Mouse (Mus musculus): ENCODE measurements around the gene Arl16. TPM values are rescaled to one million over a fixed set of nuclear protein-coding genes. Genes with fewer than 3 reads are reported as not detected.

The Arl16 gene
- total and polyA plus RNA-seq, 3 experiments, result 20.0 to 20.8 TPM; not detected in 1

DNA sequence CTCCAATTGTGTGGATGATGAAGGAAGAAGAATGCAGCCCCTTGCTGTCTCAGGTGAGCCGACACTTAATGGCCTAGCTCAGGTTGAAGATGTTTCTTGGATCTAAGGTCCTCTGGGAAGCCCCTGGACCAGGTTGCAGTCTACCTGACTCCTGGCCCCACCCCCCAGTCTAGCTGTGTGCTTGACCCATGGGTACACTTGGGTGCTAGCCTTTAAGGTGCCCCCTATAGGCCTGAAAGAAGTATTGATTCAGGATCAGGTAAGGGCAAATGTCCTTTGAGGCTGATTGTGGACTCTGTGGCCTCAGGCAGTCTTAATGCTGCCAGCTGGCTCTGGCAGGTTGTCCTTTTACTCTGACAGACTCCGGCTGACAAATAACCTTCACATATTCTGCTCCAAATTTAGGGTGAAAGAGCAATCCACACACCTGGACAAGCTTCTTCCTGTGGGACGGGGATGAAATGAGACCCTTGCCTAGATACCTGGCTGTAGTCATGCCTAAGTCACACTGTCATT, 24.6 kb downstream of the Arl16 start:
- Histone ChIP-seq H3K4me3 (ENCODE audit: control insufficient read depth in 1 of 2, insufficient read depth in 1 of 2, low read depth in 2 of 2, low read length in 2 of 2) (no peak overlapping the region), H3K36me3 (ENCODE audit: control insufficient read depth in 1 of 2, insufficient read depth in 2 of 2, low read length in 2 of 2) (peaks cover 0 to 18% of the 10 kb centered on the region in 2 experiments; a peak in 2 of 4 replicates), H3K9me3 (replicated peaks; ENCODE audit: insufficient read depth, low read length) (no peaks in the 10 kb centered on the region), H3K79me2 (ENCODE audit: control insufficient read depth, insufficient read depth, low read length, poor library complexity) (no peaks in the 10 kb centered on the region), H3K27ac (ENCODE audit: control insufficient read depth, low read depth, low read length) (no peak overlapping the region), H3K4me1 (ENCODE audit: control insufficient read depth in 1 of 2, insufficient read depth in 2 of 2, low read length in 2 of 2) (peaks cover 16 to 25% of the 10 kb centered on the region in 2 experiments), H3K27me3 (ENCODE audit: control insufficient read depth in 1 of 2, insufficient read depth in 2 of 2, low read length in 2 of 2) (no peaks in the 10 kb centered on the region), H3K9ac (ENCODE audit: control insufficient read depth, low read depth, low read length, poor library complexity, severe bottlenecking) (no peak overlapping the region)
- no peak for DNase-seq (ENCODE audit: low read depth, low spot score)
- TF ChIP-seq CTCF (IDR thresholded peaks at IDR 0.05 in 2 of 3, conservative IDR thresholded peaks at IDR 0.05 in 1 of 3; ENCODE audit: control insufficient read depth in 1 of 3, insufficient read depth in 1 of 3, low read depth in 2 of 3, low read length in 3 of 3, poor library complexity in 1 of 3, severe bottlenecking in 1 of 3) (peak in 1 of 3 experiments; percentile 18; a peak in 1 of 6 replicates), MAZ (IDR thresholded peaks at IDR 0.05; ENCODE audit: low read depth, low read length) (no peak)

DNA sequence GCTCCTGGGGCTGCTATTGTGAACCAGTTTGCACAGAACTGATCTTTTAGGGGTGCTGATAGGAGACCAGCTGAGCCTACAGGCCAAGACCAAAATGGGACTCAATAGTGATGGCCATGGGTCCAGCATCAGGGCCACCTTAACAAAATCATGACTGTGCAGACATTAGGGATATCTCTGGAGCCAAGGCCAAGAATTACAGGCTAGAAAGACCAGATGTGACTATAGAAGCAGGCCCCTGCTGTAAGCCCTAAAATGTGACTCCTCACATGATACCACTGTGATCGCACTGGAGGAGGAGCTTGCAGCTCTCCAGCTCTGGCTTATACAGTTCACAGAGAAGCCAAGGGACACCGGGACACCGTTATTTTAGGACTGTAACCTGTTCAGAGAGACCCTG, 25.1 kb downstream of the Arl16 start, which contains the start of gene Tspan10:
Tspan10 (plus strand) TSS at position 301 of the 400 bp plus-strand sequence.
- H3K4me3 ChIP-seq (ENCODE audit: control insufficient read depth in 1 of 2, insufficient read depth in 1 of 2, low read depth in 2 of 2, low read length in 2 of 2), result no peak within 1 kb of the TSS
- H3K9me3 ChIP-seq (replicated peaks; ENCODE audit: insufficient read depth, low read length), result no peaks in the 10 kb centered on the region
- peaks cover 0 to 18% of the 10 kb centered on the region in 2 experiments; a peak in 2 of 4 replicates for H3K36me3 ChIP-seq (ENCODE audit: control insufficient read depth in 1 of 2, insufficient read depth in 2 of 2, low read length in 2 of 2)
- no peak for TF ChIP-seq MYB (IDR thresholded peaks at IDR 0.05; ENCODE audit: low read depth, low read length)
- TF ChIP-seq UBTF (IDR thresholded peaks at IDR 0.05; ENCODE audit: borderline replicate concordance, insufficient read depth, low read depth, low read length), result no peak
- TF ChIP-seq SIN3A (IDR thresholded peaks at IDR 0.05; ENCODE audit: low read length), result no peak
- TF ChIP-seq ETS1 (IDR thresholded peaks at IDR 0.05; ENCODE audit: low read depth, low read length), result no peak
- no peak for TF ChIP-seq SMC3 (IDR thresholded peaks at IDR 0.05; ENCODE audit: low read depth, low read length)
- TF ChIP-seq MAZ (IDR thresholded peaks at IDR 0.05; ENCODE audit: low read depth, low read length), result no peak
- TF ChIP-seq ZMIZ1 (IDR thresholded peaks at IDR 0.05; ENCODE audit: low read depth, low read length), result no peak
- no peak for TF ChIP-seq MAFK (IDR thresholded peaks at IDR 0.05; ENCODE audit: borderline replicate concordance, low read depth, low read length)
- no peak for TF ChIP-seq ELF1 (IDR thresholded peaks at IDR 0.05; ENCODE audit: low read depth, low read length)
- TF ChIP-seq KAT2A (conservative IDR thresholded peaks at IDR 0.05; ENCODE audit: low read depth, low read length), result no peak
- no peak for TF ChIP-seq MAX (IDR thresholded peaks at IDR 0.05; ENCODE audit: low read length)
- H3K27me3 ChIP-seq (ENCODE audit: control insufficient read depth in 1 of 2, insufficient read depth in 2 of 2, low read length in 2 of 2), result no peaks in the 10 kb centered on the region
- peaks cover 16 to 25% of the 10 kb centered on the region in 2 experiments for H3K4me1 ChIP-seq (ENCODE audit: control insufficient read depth in 1 of 2, insufficient read depth in 2 of 2, low read length in 2 of 2)
- no peak within 1 kb of the TSS for H3K27ac ChIP-seq (ENCODE audit: control insufficient read depth, low read depth, low read length)
- DNase-seq (ENCODE audit: low read depth, low spot score), result no peak
- H3K9ac ChIP-seq (ENCODE audit: control insufficient read depth, low read depth, low read length, poor library complexity, severe bottlenecking), result no peak within 1 kb of the TSS
- peaks cover 4% of the 10 kb centered on the region for H3K79me2 ChIP-seq (ENCODE audit: control insufficient read depth, insufficient read depth, low read length, poor library complexity)

DNA sequence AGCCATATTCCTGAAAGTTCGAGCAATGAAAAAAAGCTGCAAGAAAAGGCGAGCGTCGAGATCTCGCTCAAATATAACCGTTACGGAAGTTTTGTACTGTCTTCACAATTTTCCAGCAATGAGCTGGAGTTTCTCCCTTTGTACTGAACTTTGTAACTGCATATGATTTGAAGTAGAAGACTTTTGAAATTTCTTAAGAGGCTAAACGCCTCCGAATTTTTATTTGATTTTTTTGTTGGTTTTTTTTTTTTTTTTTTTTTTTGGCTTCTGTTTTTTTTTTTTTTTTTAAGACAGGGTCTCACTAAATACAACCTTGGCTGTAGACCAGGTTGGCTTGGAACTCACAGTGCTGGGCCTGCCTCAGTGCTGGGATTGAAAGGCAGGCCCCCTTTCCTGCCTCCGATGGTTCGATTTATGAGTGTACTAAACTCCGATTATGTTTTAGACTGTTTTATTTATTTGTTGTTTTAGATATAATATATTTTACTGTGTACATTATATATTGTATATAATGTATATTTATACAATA, 29.5 kb downstream of the Arl16 start:
- peak overlapping the region; percentile 82 to 100 for H3K4me3 ChIP-seq (ENCODE audit: control insufficient read depth in 1 of 2, insufficient read depth in 1 of 2, low read depth in 2 of 2, low read length in 2 of 2)
- no peak for DNase-seq (ENCODE audit: low read depth, low spot score)
- H3K27ac ChIP-seq (ENCODE audit: control insufficient read depth, low read depth, low read length), result peak overlapping the region; percentile 84
- H3K36me3 ChIP-seq (ENCODE audit: control insufficient read depth in 1 of 2, insufficient read depth in 2 of 2, low read length in 2 of 2), result peaks cover 15 to 18% of the 10 kb centered on the region in 2 experiments
- no peaks in the 10 kb centered on the region for H3K9me3 ChIP-seq (replicated peaks; ENCODE audit: insufficient read depth, low read length)
- H3K9ac ChIP-seq (ENCODE audit: control insufficient read depth, low read depth, low read length, poor library complexity, severe bottlenecking), result peak overlapping the region; percentile 93
- peaks cover 6 to 12% of the 10 kb centered on the region in 2 experiments for H3K4me1 ChIP-seq (ENCODE audit: control insufficient read depth in 1 of 2, insufficient read depth in 2 of 2, low read length in 2 of 2)
- no peaks in the 10 kb centered on the region for H3K27me3 ChIP-seq (ENCODE audit: control insufficient read depth in 1 of 2, insufficient read depth in 2 of 2, low read length in 2 of 2)
- H3K79me2 ChIP-seq (ENCODE audit: control insufficient read depth, insufficient read depth, low read length, poor library complexity), result peaks cover 37% of the 10 kb centered on the region
- TF ChIP-seq BHLHE40 (IDR thresholded peaks at IDR 0.05; ENCODE audit: borderline replicate concordance, low read depth, low read length), result no peak
- TF ChIP-seq MXI1 (IDR thresholded peaks at IDR 0.05; ENCODE audit: low read depth, low read length), result no peak
- no peak for TF ChIP-seq MAZ (IDR thresholded peaks at IDR 0.05; ENCODE audit: low read depth, low read length)
- no peak for TF ChIP-seq MYC (IDR thresholded peaks at IDR 0.05; ENCODE audit: low read depth, low read length)
- 0 out of 2 replicates have a peak, but pooled peaks have one; percentile 2 for TF ChIP-seq POLR2AphosphoS2 (IDR thresholded peaks at IDR 0.05; ENCODE audit: low read length)
- TF ChIP-seq POLR2A (IDR thresholded peaks at IDR 0.05; ENCODE audit: control insufficient read depth in 1 of 2, insufficient read depth in 1 of 2, low read depth in 1 of 2, low read length in 2 of 2, poor library complexity in 1 of 2), result 0 out of 4 replicates have a peak, but pooled peaks of 1 of the 2 experiments have one; percentile 20
- no peak for TF ChIP-seq USF2 (IDR thresholded peaks at IDR 0.05; ENCODE audit: borderline replicate concordance in 1 of 2, insufficient read depth in 1 of 2, low read depth in 1 of 2, low read length in 2 of 2)
- peak; percentile 94 for TF ChIP-seq ZNF384 (IDR thresholded peaks at IDR 0.05; ENCODE audit: low read depth, low read length)
- no peak for TF ChIP-seq ZKSCAN1 (IDR thresholded peaks at IDR 0.05; ENCODE audit: low read depth, low read length)
- no peak for TF ChIP-seq CHD2 (IDR thresholded peaks at IDR 0.05; ENCODE audit: low read length)
- TF ChIP-seq MYB (IDR thresholded peaks at IDR 0.05; ENCODE audit: low read depth, low read length), result no peak

Measured in MEL (cell line).